Mouse (Mus musculus) B cell, adult 2 months (primary cell): ENCODE data around the gene Sgms1.

ENCODE experiments used
- DNase-seq, 2 experiments: peaks; one replicate each; pipeline ENCODE4 v3.0.0; 2022

Gene Sgms1

GRCm38 (mm10) chr19:32348955-32349654, 40.4 kb downstream of the Sgms1 start:
- DNase-seq = no peak

- DNase-seq = no peak
Observed at GRCm38 (mm10) chr19:32347491-32347890, 42.0 kb downstream of the Sgms1 start.

GRCm38 (mm10) chr19:32346624-32347341, 42.7 kb downstream of the Sgms1 start:
- no peak for DNase-seq

- DNase-seq = no peak
Observed at GRCm38 (mm10) chr19:32346176-32346575, 43.3 kb downstream of the Sgms1 start.

GRCm38 (mm10) chr19:32345181-32345745, 44.3 kb downstream of the Sgms1 start:
- DNase-seq = no peak

- no peak for DNase-seq
Observed at GRCm38 (mm10) chr19:32344738-32345121, 44.8 kb downstream of the Sgms1 start.

GRCm38 (mm10) chr19:32343937-32344737, 45.4 kb downstream of the Sgms1 start:
- no peak for DNase-seq

- no peak for DNase-seq
Observed at GRCm38 (mm10) chr19:32342436-32342835, 47.1 kb downstream of the Sgms1 start.

- DNase-seq = no peak
Observed at GRCm38 (mm10) chr19:32341091-32341490, 48.4 kb downstream of the Sgms1 start.

- DNase-seq = no peak
Observed at GRCm38 (mm10) chr19:32340168-32340567, 49.3 kb downstream of the Sgms1 start.

- no peak for DNase-seq
Observed at GRCm38 (mm10) chr19:32337708-32338107, 51.8 kb downstream of the Sgms1 start.

GRCm38 (mm10) chr19:32334751-32335150, 54.8 kb downstream of the Sgms1 start:
- DNase-seq = no peak

- no peak for DNase-seq
Observed at GRCm38 (mm10) chr19:32333544-32333943, 56.0 kb downstream of the Sgms1 start.

- no peak for DNase-seq
Observed at GRCm38 (mm10) chr19:32332779-32333460, 56.6 kb downstream of the Sgms1 start.

GRCm38 (mm10) chr19:32330231-32330630, 59.3 kb downstream of the Sgms1 start:
- DNase-seq = peak in 1 of 2 experiments; percentile 12

- DNase-seq = no peak
Observed at GRCm38 (mm10) chr19:32329511-32329910, 60.0 kb downstream of the Sgms1 start.

GRCm38 (mm10) chr19:32328089-32328828, 61.3 kb downstream of the Sgms1 start:
- no peak for DNase-seq

- DNase-seq = no peak
Observed at GRCm38 (mm10) chr19:32326621-32327021, 62.9 kb downstream of the Sgms1 start.

GRCm38 (mm10) chr19:32326156-32326555, 63.4 kb downstream of the Sgms1 start:
- no peak for DNase-seq

- DNase-seq = peak; percentile 49 to 58
Observed at GRCm38 (mm10) chr19:32325100-32325768, 64.3 kb downstream of the Sgms1 start.

- no peak for DNase-seq
Observed at GRCm38 (mm10) chr19:32324550-32324949, 65.0 kb downstream of the Sgms1 start.
